Mouse (Mus musculus): ENCODE data around the gene Numb. TPM values are rescaled to one million over a fixed set of nuclear protein-coding genes. Genes with fewer than 3 reads are reported as not detected.

The Numb gene
- polyA plus RNA-seq, 1 experiment: 42.0 TPM

- DNase-seq: peak; percentile 17
- H3K36me3 ChIP-seq (ENCODE audit: control insufficient read depth, insufficient read depth, low read length): no peaks in the 10 kb centered on the region
- H3K4me1 ChIP-seq (replicated peaks; ENCODE audit: control insufficient read depth, insufficient read depth, low read length): no peaks in the 10 kb centered on the region
- H3K27ac ChIP-seq (ENCODE audit: control insufficient read depth, insufficient read depth, low read length): no peak overlapping the region
- H3K27me3 ChIP-seq (ENCODE audit: control insufficient read depth, insufficient read depth, low read length): no peaks in the 10 kb centered on the region
- no peak for TF ChIP-seq CTCF (IDR thresholded peaks at IDR 0.05; ENCODE audit: borderline replicate concordance, control insufficient read depth, extremely low read depth, insufficient read depth, low read length, poor library complexity)
- TF ChIP-seq POLR2A (IDR thresholded peaks at IDR 0.05; ENCODE audit: control insufficient read depth, extremely low read depth, insufficient read depth, low read length, poor library complexity): no peak
- 14% methylated on average over 25 of the region's 25 CpGs for WGBS
- no peak overlapping the region for H3K4me3 ChIP-seq (ENCODE audit: control insufficient read depth, insufficient read depth, low read length)
These were observed 151.1 kb downstream of the Numb start for GRCm38 (mm10) chr12:83770418-83771256.

DNA sequence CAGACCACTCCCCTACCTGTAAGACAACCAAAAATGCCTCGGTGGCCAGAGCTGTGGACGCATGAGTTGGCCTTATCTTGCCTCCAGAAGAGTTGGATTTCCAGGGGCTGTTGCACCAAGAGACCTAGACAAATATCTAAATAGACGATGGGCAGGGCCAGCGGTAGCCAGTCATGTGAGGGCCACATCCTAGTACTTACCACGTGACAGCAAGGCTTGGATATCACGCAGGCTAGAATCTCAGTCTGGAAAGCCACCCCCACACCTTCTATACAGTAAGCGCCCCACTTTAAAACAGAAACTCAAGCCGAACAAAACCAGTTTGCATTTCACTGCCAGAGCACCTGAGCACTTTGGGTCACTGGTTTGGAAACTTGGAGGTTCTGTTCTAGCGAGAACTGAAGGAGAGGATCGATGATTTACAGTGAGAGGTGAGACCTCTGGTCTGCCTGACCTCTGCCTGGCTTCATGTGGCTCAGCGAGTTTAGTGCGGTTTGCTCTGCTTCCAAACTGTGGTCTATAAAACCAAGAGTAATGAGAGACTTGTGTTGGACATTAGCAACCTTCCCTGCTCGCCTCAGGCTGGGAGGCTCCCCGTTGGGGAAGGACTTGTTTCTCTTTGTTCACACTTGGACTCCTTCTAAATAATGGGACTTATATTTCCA lies 153.4 kb downstream of the Numb start:
- no peaks in the 10 kb centered on the region; the same call in 1 of the 2 replicates for H3K27me3 ChIP-seq (ENCODE audit: control insufficient read depth, insufficient read depth, low read length)
- no peak overlapping the region for H3K4me3 ChIP-seq (ENCODE audit: control insufficient read depth, insufficient read depth, low read length)
- peaks cover 8% of the 10 kb centered on the region for H3K4me1 ChIP-seq (replicated peaks; ENCODE audit: control insufficient read depth, insufficient read depth, low read length)
- WGBS: 82% methylated on average over 14 of the region's 14 CpGs
- TF ChIP-seq CTCF (IDR thresholded peaks at IDR 0.05; ENCODE audit: borderline replicate concordance, control insufficient read depth, extremely low read depth, insufficient read depth, low read length, poor library complexity): no peak
- TF ChIP-seq POLR2A (IDR thresholded peaks at IDR 0.05; ENCODE audit: control insufficient read depth, extremely low read depth, insufficient read depth, low read length, poor library complexity): no peak
- DNase-seq: no peak
- no peak overlapping the region for H3K27ac ChIP-seq (ENCODE audit: control insufficient read depth, insufficient read depth, low read length)
- no peaks in the 10 kb centered on the region for H3K36me3 ChIP-seq (ENCODE audit: control insufficient read depth, insufficient read depth, low read length)

GRCm38 (mm10) chr12:83767833-83768232 lies 153.9 kb downstream of the Numb start:
- Histone ChIP-seq H3K36me3 (ENCODE audit: control insufficient read depth, insufficient read depth, low read length) (no peaks in the 10 kb centered on the region), H3K27me3 (ENCODE audit: control insufficient read depth, insufficient read depth, low read length) (no peaks in the 10 kb centered on the region; the same call in 1 of the 2 replicates), H3K4me1 (replicated peaks; ENCODE audit: control insufficient read depth, insufficient read depth, low read length) (peaks cover 11% of the 10 kb centered on the region), H3K4me3 (ENCODE audit: control insufficient read depth, insufficient read depth, low read length) (no peak overlapping the region), H3K27ac (ENCODE audit: control insufficient read depth, insufficient read depth, low read length) (no peak overlapping the region)
- 85% methylated on average over 9 of the region's 9 CpGs for WGBS
- no peak for TF ChIP-seq CTCF (IDR thresholded peaks at IDR 0.05; ENCODE audit: borderline replicate concordance, control insufficient read depth, extremely low read depth, insufficient read depth, low read length, poor library complexity)
- no peak for TF ChIP-seq POLR2A (IDR thresholded peaks at IDR 0.05; ENCODE audit: control insufficient read depth, extremely low read depth, insufficient read depth, low read length, poor library complexity)
- DNase-seq: no peak

GRCm38 (mm10) chr12:83765965-83766603 lies 155.7 kb downstream of the Numb start:
- peaks cover 11% of the 10 kb centered on the region for H3K4me1 ChIP-seq (replicated peaks; ENCODE audit: control insufficient read depth, insufficient read depth, low read length)
- 85% methylated on average over 13 of the region's 13 CpGs for WGBS
- H3K27ac ChIP-seq (ENCODE audit: control insufficient read depth, insufficient read depth, low read length): no peak overlapping the region
- no peak overlapping the region for H3K4me3 ChIP-seq (ENCODE audit: control insufficient read depth, insufficient read depth, low read length)
- peaks cover 3% of the 10 kb centered on the region for H3K27me3 ChIP-seq (ENCODE audit: control insufficient read depth, insufficient read depth, low read length)
- no peak for DNase-seq
- no peak for TF ChIP-seq POLR2A (IDR thresholded peaks at IDR 0.05; ENCODE audit: control insufficient read depth, extremely low read depth, insufficient read depth, low read length, poor library complexity)
- no peak for TF ChIP-seq CTCF (IDR thresholded peaks at IDR 0.05; ENCODE audit: borderline replicate concordance, control insufficient read depth, extremely low read depth, insufficient read depth, low read length, poor library complexity)
- no peaks in the 10 kb centered on the region for H3K36me3 ChIP-seq (ENCODE audit: control insufficient read depth, insufficient read depth, low read length)

- H3K4me1 ChIP-seq (replicated peaks; ENCODE audit: control insufficient read depth, insufficient read depth, low read length): peaks cover 11% of the 10 kb centered on the region
- no peak overlapping the region for H3K4me3 ChIP-seq (ENCODE audit: control insufficient read depth, insufficient read depth, low read length)
These were observed 157.2 kb downstream of the Numb start for GRCm38 (mm10) chr12:83764519-83764918.

GRCm38 (mm10) chr12:83764044-83764365 lies 157.7 kb downstream of the Numb start:
- Histone ChIP-seq H3K36me3 (ENCODE audit: control insufficient read depth, insufficient read depth, low read length) (no peaks in the 10 kb centered on the region), H3K27me3 (ENCODE audit: control insufficient read depth, insufficient read depth, low read length) (peaks cover 3% of the 10 kb centered on the region), H3K4me1 (replicated peaks; ENCODE audit: control insufficient read depth, insufficient read depth, low read length) (peaks cover 11% of the 10 kb centered on the region), H3K4me3 (ENCODE audit: control insufficient read depth, insufficient read depth, low read length) (no peak overlapping the region), H3K27ac (ENCODE audit: control insufficient read depth, insufficient read depth, low read length) (no peak overlapping the region)
- TF ChIP-seq POLR2A (IDR thresholded peaks at IDR 0.05; ENCODE audit: control insufficient read depth, extremely low read depth, insufficient read depth, low read length, poor library complexity) (no peak), CTCF (IDR thresholded peaks at IDR 0.05; ENCODE audit: borderline replicate concordance, control insufficient read depth, extremely low read depth, insufficient read depth, low read length, poor library complexity) (no peak)
- WGBS: 17% methylated on average over 14 of the region's 14 CpGs
- DNase-seq: no peak

More at GRCm38 (mm10) chr12:83764519-83764918, 157.2 kb downstream of the Numb start:
- 70% methylated on average over 10 of the region's 10 CpGs for WGBS
- Histone ChIP-seq H3K27me3 (ENCODE audit: control insufficient read depth, insufficient read depth, low read length) (peaks cover 3% of the 10 kb centered on the region), H3K36me3 (ENCODE audit: control insufficient read depth, insufficient read depth, low read length) (no peaks in the 10 kb centered on the region), H3K27ac (ENCODE audit: control insufficient read depth, insufficient read depth, low read length) (no peak overlapping the region)
- TF ChIP-seq CTCF (IDR thresholded peaks at IDR 0.05; ENCODE audit: borderline replicate concordance, control insufficient read depth, extremely low read depth, insufficient read depth, low read length, poor library complexity) (no peak), POLR2A (IDR thresholded peaks at IDR 0.05; ENCODE audit: control insufficient read depth, extremely low read depth, insufficient read depth, low read length, poor library complexity) (no peak)
- no peak for DNase-seq
